Mouse (Mus musculus) forebrain, embryonic 10.5 days (tissue): Measurements from ENCODE around the gene Mepce. TPM values are rescaled to one million over a fixed set of nuclear protein-coding genes. Genes with fewer than 3 reads are reported as not detected.

ENCODE experiments used
- DNase-seq: peaks from one replicate; pipeline ENCODE4 v3.0.0-alpha.2; 2017; ENCODE audit warnings: low spot score; ENCODE audit errors: extremely low spot score
- H3K27ac ChIP-seq: fragments of 300-500 bp; sonication (generic); 2 replicates; pipeline ENCODE4 v1.5.1; 2016; ENCODE audit warnings: mild to moderate bottlenecking
- H3K27me3 ChIP-seq: fragments of 300-500 bp; sonication (generic); 2 replicates; pipeline ENCODE4 v1.6.1; 2016; ENCODE audit warnings: mild to moderate bottlenecking; ENCODE audit not compliant: poor library complexity, severe bottlenecking
- H3K36me3 ChIP-seq: fragments of 300-500 bp; sonication (generic); replicated peaks from 2 replicates; pipeline ENCODE4 v1.6.1; 2016; ENCODE audit warnings: mild to moderate bottlenecking, moderate library complexity
- H3K4me1 ChIP-seq: fragments of 300-500 bp; sonication (generic); 2 replicates; pipeline ENCODE4 v1.6.1; 2016
- H3K4me3 ChIP-seq: fragments of 300-500 bp; sonication (generic); 2 replicates; pipeline ENCODE4 v1.5.1; 2016; ENCODE audit warnings: mild to moderate bottlenecking, moderate library complexity
- H3K9me3 ChIP-seq: fragments of 300-500 bp; sonication (generic); 2 replicates; pipeline ENCODE4 v1.6.1; 2016; ENCODE audit warnings: mild to moderate bottlenecking, moderate library complexity
- WGBS: fragments of 180-500 bp; shearing (Covaris S2); methylation state at CpG from one replicate; pipeline ENCODE4 v1.1.7; 2016; 5-methylcytosine and 5-hydroxymethylcytosine counted together
- polyA plus RNA-seq: library from polyadenylated mRNA; unstranded; fragments of >200 nt; fragmentation: Nextera tagmentation; extraction: Ambion mirVana; gene quantifications from 2 replicates; pipeline ENCODE4 v1.2.1, GENCODE M21; 2016

The Mepce gene
- polyA plus RNA-seq, 1 experiment from 2014 or later = 11.5 TPM

DNA sequence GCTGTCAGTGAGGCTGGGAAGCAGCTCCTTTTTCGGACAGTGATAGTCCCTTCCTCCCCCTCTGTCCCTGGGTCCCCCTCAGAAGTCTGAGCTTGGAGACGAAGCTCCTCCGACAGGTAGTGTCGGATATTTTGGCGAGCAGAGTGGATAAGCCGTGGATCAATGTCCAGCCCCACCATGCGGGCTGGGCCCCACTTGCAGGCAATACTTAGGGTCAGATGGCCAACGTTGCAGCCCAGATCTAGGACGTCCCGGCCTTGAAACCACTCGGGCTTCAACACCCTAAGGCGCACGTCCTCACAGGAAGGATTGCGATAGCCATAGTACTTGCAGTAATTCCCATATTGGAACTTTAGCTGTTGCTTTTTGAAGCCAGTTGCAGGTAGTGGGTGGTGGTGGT, 2.9 kb downstream of the Mepce start:
- Histone ChIP-seq H3K4me1 (peaks cover 64% of the 10 kb centered on the region), H3K27me3 (peaks cover 15% of the 10 kb centered on the region), H3K4me3 (peak overlapping the region; percentile 96), H3K9me3 (peaks cover 6% of the 10 kb centered on the region), H3K27ac (peak overlapping the region; percentile 98), H3K36me3 (peaks cover 53% of the 10 kb centered on the region)
- 88% methylated on average over 14 of the region's 14 CpGs for WGBS
- DNase-seq = no peak

DNA sequence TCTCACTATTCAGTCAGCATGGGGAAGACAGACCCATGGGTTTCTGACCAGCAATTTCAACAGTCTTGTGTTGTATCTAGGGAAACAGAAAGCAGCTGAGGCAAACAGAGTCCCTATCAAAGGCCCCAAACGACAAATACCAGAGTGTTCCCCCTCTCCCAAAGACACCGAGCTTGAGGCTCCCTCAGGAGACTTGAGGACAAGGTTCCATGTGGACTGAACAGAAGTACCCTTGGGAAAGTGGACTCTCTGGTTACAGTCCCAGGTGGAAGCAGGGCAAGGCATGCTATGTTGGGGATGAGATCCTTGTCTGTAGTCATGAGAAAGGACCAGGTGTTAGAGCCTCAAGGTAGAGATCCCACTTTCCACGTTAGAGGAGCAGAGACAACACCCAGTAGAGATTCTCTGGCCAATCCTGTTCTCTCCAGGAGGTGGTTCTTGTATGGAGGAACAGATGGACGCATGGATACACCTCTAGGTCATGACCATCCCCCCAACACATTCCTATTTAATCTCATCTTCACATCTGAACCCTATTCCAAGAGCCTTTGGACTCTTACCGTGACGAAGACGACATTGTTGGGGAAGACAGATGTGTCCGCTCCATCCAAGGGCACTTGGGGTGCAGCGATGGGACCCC, 3.4 kb downstream of the Mepce start:
- H3K4me1 ChIP-seq = peaks cover 67% of the 10 kb centered on the region
- peaks cover 6% of the 10 kb centered on the region for H3K9me3 ChIP-seq
- 84% methylated on average over 9 of the region's 9 CpGs for WGBS
- H3K4me3 ChIP-seq = peak overlapping the region; percentile 96
- no peak for DNase-seq
- peak overlapping the region; percentile 98 for H3K27ac ChIP-seq
- H3K27me3 ChIP-seq = peaks cover 12% of the 10 kb centered on the region
- peaks cover 53% of the 10 kb centered on the region for H3K36me3 ChIP-seq

DNA sequence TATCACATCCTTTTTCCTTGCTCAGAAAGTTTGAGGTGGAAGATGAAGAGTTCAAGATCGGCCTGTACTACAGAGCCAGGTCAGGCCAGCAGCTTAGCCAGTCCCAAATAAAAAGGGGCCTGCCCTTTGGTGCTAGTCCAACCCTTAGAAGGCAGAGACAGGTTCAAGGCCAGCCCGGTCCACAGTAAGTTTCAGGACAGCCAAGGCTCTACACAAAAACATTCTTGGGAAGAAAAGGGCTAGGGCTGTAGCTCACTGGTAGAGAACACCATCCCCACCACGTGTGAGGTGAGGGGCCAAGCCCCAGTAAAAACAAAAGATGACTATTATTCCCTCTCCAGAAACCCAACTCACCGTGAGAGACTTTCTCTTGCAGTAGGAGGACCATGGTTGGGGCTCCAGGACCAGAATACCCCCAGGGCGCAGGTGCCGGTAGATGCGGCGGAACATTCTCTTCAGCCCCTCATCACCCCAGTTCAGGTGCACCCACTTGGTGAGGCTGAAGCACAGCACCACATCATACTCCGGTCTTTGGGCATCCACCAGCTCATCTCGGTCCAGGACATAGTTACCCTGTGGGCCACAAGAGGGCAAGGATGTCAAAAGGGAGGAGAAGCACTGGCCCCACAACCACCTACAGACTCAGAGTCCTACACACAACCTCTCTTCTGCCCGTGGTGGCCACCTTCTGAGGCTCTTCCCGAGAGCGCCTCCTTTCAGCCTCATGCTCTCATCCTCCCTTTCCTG, 4.5 kb downstream of the Mepce start:
- 88% methylated on average over 13 of the region's 13 CpGs for WGBS
- peak overlapping the region; percentile 96 for H3K4me3 ChIP-seq
- no peak for DNase-seq
- peaks cover 53% of the 10 kb centered on the region for H3K36me3 ChIP-seq
- H3K9me3 ChIP-seq = peaks cover 1% of the 10 kb centered on the region
- no peak overlapping the region for H3K27ac ChIP-seq
- H3K27me3 ChIP-seq = peaks cover 2% of the 10 kb centered on the region
- H3K4me1 ChIP-seq = peaks cover 70% of the 10 kb centered on the region

DNA sequence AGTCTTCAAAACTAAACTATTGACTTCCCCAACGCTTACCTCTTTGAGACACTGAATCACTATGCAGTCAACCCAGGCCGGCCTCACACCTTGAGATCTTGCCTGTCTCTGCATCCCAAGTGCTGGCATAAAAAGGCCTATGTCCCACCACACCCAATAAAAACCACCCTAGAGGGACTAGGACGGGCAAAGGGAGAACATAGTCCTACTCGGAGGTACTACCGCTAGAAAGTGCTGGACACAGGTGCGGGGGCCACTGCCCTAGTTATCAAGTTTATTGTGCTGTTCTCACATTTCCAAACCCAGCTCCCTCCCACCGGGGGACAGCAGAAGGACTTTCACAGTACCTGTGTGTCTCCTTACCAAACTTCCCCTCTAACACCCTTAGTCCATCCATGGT, 5.8 kb downstream of the Mepce start:
- no peak for DNase-seq
- no peaks in the 10 kb centered on the region for H3K9me3 ChIP-seq
- peaks cover 53% of the 10 kb centered on the region for H3K36me3 ChIP-seq
- no peak overlapping the region; the same call in 1 of the 2 replicates for H3K4me3 ChIP-seq
- peaks cover 68% of the 10 kb centered on the region for H3K4me1 ChIP-seq
- no peaks in the 10 kb centered on the region for H3K27me3 ChIP-seq
- 92% methylated on average over 7 of the region's 7 CpGs for WGBS
- H3K27ac ChIP-seq = no peak overlapping the region

DNA sequence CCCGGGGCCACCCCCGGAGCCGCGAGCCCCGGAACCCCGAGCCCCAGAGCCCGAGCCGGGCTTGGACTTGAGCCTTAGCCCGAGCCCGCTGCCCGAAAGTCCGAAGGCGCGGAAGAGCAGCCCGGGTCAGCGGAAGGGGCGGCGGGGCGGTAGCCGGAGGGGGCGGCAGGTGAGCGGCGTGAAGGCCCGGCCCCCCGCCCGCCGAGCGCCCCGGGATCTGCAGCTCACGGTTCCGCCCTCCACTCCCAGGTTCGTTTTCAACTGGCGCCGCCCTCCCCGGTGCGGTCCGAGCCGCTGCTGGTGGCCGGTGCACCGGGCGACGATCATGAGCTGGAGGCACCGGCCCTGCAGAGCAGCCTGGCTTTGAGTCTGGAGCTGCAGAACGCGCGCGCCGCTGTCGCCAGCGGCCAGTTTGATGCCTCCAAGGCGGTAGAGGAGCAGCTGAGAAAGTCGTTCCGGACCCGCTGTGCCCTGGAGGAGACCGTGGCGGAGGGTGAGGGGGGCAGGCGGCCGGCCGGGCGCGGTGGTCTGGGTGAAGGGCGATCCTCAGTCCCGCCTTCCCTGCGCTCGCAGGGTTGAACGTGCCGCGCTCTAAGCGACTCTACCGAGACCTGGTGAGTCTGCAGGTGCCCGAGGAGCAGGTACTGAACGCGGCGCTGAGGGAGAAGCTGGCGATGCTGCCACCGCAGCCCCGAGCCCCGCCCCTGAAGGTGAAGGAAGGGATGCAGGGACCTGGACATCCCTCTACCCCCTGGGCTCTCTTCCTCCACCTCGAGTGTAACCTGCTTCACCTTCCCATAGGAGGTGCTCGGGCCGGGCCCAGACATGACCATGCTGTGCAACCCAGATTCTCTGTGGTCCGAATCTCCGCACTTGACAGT, 8.2 kb downstream of the Mepce start:
- no peaks in the 10 kb centered on the region for H3K27me3 ChIP-seq
- DNase-seq = peak; percentile 52
- peak overlapping the region; percentile 99 for H3K4me3 ChIP-seq
- no peaks in the 10 kb centered on the region for H3K9me3 ChIP-seq
- peaks cover 53% of the 10 kb centered on the region for H3K4me1 ChIP-seq
- H3K36me3 ChIP-seq = peaks cover 44% of the 10 kb centered on the region
- WGBS = under 1% methylated on average over 77 of the region's 83 CpGs
- H3K27ac ChIP-seq = peak overlapping the region; percentile 95

DNA sequence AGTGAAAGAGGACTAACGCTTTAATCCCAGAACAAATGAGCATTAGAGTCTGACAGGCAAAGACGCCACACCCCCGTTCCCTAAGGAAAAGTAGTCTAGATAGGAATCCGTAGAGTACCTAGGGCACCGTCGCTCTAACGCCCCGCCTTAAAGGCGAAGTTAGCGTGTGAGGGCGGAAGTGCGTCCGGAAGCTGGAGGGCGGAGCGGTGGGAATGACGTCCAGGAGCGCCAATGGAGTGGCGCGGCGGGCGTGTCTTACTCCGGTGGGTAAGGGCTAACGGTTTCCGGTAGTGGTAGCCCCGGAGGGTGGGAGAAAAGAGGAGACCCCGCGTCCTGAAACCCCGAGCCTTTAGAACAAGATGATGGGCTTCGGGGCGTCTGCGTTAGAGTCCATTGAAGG, 8.8 kb downstream of the Mepce start, which contains the start of gene Ppp1r35:
Gene Ppp1r35 (plus strand): TSS at position 215 of the 400 bp plus-strand sequence.
- Histone ChIP-seq H3K36me3 (peaks cover 37% of the 10 kb centered on the region), H3K27me3 (no peaks in the 10 kb centered on the region), H3K4me1 (peaks cover 46% of the 10 kb centered on the region), H3K27ac (peak within 1 kb of the TSS; percentile 95), H3K9me3 (no peaks in the 10 kb centered on the region), H3K4me3 (peak within 1 kb of the TSS; percentile 99)
- WGBS = under 1% methylated on average over 31 of the region's 31 CpGs
- DNase-seq = peak; percentile 97

DNA sequence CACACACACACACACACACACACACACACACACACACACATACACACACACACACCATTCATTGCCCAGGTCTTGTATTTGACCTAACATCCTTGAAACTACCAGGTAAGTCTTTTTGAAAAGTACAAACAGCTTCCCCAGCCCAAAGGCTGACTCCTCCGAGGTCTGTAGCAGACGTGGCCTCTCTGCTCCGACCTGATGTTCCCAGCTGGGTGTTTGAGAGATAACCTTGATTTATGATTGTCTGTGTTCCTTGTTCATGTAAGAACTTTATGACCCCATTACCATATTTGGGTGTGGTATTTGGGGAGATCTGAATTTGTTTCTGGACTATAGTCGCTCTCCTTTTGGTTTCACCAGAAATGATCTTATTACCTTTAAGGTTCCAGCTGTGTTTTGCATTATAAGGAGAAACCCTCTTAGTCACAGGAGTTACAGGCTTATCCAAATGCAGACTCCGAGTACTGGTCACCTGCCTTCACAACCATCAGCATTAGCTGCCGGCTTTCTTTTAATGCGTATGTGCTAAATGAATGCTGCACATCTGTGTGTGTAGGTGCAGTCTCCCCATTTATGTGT, 10.1 kb downstream of the Mepce start:
- DNase-seq = no peak
- Histone ChIP-seq H3K4me3 (no peak overlapping the region; the same call in 1 of the 2 replicates), H3K9me3 (no peaks in the 10 kb centered on the region), H3K27ac (no peak overlapping the region), H3K27me3 (no peaks in the 10 kb centered on the region), H3K36me3 (peaks cover 24% of the 10 kb centered on the region), H3K4me1 (peaks cover 34% of the 10 kb centered on the region)
- 91% methylated on average over 7 of the region's 7 CpGs for WGBS

DNA sequence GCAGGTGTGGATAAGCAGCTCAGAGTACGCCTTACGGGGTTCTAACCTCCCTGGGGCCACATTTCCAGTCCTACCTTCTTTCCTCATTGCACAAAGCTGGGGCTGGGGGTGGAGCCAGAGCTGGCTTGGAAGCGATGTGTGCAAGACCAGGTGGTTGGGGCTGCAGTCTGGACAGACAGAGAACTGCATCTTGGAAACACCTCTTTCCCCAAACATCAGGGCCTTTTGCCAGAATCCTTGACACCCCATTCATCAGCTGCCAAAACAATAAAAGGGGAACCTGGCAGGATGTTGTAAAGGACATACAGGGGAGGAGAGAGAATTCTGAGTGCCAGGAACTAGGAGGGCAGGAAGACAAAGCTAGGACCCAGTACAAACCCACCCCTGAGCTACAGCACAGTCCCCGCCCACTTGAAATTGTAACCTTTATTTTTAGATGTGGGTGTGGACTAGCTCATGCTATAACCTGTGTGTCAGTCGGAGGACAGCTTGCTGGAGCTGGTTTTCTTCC, 11.0 kb downstream of the Mepce start:
- 57% methylated on average over 5 of the region's 5 CpGs for WGBS
- Histone ChIP-seq H3K27me3 (no peaks in the 10 kb centered on the region), H3K36me3 (peaks cover 15% of the 10 kb centered on the region), H3K9me3 (no peaks in the 10 kb centered on the region), H3K27ac (no peak overlapping the region), H3K4me3 (no peak overlapping the region), H3K4me1 (peaks cover 25% of the 10 kb centered on the region)
- DNase-seq = no peak

DNA sequence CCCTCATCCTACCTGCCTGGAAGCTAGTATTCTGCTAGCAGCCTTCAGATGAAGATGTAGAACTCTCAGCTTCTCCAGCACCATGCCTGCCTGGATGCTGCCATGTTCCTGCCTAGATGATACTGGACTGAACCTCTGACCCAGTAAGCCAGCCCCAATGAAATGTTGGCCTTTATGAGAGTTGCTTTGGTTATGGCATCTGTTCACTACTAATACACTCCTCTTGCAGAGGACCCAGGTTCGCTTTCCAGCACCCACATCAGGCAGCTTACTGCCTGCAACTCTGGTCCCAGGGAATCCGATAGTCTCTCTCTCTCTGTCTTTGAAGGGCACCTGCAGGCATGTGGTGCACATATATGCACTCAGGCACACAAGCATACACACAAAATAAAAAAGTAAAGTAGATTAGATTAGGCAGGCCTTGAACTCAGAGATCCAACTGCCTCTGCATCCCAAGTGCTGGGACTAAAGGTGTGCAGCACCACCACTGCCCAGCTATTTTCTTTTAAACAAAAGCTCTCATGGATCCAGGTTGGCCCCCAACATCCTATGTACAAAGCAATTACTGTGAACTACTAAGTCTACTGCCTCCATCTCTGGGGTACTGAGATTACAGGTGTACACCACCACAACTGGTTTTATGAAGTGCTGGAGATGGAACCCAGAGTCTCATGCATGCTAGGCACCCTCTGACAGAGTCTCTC, 11.7 kb downstream of the Mepce start:
- WGBS = 90% methylated on average over 2 of the region's 2 CpGs
- no peaks in the 10 kb centered on the region for H3K27me3 ChIP-seq
- H3K9me3 ChIP-seq = no peaks in the 10 kb centered on the region
- no peak overlapping the region for H3K27ac ChIP-seq
- H3K4me1 ChIP-seq = peaks cover 20% of the 10 kb centered on the region
- H3K4me3 ChIP-seq = no peak overlapping the region
- H3K36me3 ChIP-seq = peaks cover 8% of the 10 kb centered on the region
- DNase-seq = no peak

DNA sequence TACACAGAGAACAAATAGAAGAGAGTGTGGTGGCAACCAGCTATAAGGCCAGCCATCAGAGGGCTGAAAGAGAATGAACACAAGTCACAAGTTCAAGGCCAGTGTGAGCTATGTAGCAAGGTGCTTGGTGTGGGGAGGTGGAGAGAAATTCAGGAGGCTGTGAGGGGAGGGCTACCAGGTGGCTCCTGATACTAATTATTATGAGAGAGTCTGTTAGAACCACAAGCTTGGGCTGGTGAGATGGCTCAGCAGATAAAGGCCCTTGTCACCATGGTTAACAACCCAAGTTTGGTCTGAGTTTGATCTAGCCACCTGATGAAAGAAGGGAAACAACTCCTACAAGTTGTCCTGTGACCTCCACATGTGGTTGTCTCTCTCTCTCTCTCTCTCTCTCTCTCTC, 14.7 kb downstream of the Mepce start:
- peaks cover 15% of the 10 kb centered on the region for H3K4me1 ChIP-seq
- no peak for DNase-seq
- H3K27me3 ChIP-seq = no peaks in the 10 kb centered on the region
- H3K27ac ChIP-seq = no peak overlapping the region
- no peaks in the 10 kb centered on the region for H3K36me3 ChIP-seq
- no peaks in the 10 kb centered on the region for H3K9me3 ChIP-seq
- H3K4me3 ChIP-seq = no peak overlapping the region

DNA sequence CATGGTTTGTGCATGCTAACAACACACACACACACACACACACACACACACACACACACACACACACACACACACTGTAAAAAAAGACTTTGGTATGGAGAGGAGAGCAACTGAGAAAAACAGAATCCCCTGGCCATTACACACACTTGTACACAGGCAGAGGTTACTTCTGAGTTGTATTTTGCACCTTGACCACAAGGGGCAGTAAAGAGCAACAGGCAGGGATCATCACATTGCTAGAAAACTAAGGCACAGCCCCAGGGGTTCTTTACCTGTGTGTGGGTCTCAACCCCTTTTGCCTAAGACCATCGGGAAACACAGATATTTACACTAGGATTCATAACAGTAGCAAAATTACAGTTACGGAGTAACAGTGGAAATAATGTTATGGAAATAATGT, 16.7 kb downstream of the Mepce start:
- WGBS = 51% methylated on average over 2 of the region's 2 CpGs
- Histone ChIP-seq H3K27me3 (no peaks in the 10 kb centered on the region), H3K36me3 (no peaks in the 10 kb centered on the region), H3K9me3 (no peaks in the 10 kb centered on the region), H3K27ac (no peak overlapping the region), H3K4me1 (peaks cover 15% of the 10 kb centered on the region), H3K4me3 (no peak overlapping the region)
- peak; percentile 40 for DNase-seq

DNA sequence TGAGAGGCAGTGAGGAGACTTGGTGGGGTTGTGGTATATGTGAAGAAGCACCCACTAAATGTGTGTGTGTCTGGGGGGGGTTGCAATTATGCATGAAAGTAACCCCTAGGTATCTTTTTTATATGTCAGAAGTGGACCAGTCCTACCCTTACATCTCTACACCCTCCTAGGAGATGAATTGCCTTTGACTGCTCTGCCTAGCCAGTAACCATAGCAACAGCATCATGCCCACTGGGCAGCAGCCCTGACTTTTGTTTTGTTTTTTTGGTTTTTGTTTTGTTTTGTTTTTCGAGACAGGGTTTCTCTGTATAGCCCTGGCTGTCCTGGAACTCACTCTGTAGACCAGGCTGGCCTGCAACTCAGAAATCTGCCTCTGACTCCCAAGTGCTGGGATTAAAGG, 19.0 kb downstream of the Mepce start:
- 52% methylated on average over 1 of the region's 1 CpGs for WGBS
- H3K9me3 ChIP-seq = no peaks in the 10 kb centered on the region
- no peak for DNase-seq
- H3K27me3 ChIP-seq = no peaks in the 10 kb centered on the region
- H3K4me3 ChIP-seq = no peak overlapping the region
- H3K36me3 ChIP-seq = no peaks in the 10 kb centered on the region
- H3K4me1 ChIP-seq = peaks cover 15% of the 10 kb centered on the region
- no peak overlapping the region for H3K27ac ChIP-seq
